Mouse (Mus musculus) layer of hippocampus, adult 2 months (tissue): ENCODE measurements at regions not wholly inside any gene's neighbourhood (a gene's known extent, or its start where the extent isn't known, plus 50 kb on each side); places are given as distances from the start of the nearest gene placed in this dataset.
A peak's percentile ranks its signal among the peaks of the same experiment; 100 is the strongest.

Experiments used
- DNase-seq, 2 experiments: peaks; one replicate each; pipeline ENCODE4 v3.0.0; 2022; ENCODE audit warnings: low spot score in 2 of 2
- H3K27ac ChIP-seq: fragments of 200-600 bp; 2 replicates; pipeline ENCODE4 v1.8.1; 2022
- H3K4me3 ChIP-seq: fragments of 200-600 bp; 2 replicates; pipeline ENCODE4 v1.8.1; 2022; ENCODE audit warnings: mild to moderate bottlenecking
- CTCF ChIP-seq: fragments of 200-600 bp; conservative IDR thresholded peaks from 2 replicates; pipeline ENCODE4 v1.8.1; 2022; ENCODE audit warnings: antibody characterized with exemption, mild to moderate bottlenecking, moderate library complexity

DNA sequence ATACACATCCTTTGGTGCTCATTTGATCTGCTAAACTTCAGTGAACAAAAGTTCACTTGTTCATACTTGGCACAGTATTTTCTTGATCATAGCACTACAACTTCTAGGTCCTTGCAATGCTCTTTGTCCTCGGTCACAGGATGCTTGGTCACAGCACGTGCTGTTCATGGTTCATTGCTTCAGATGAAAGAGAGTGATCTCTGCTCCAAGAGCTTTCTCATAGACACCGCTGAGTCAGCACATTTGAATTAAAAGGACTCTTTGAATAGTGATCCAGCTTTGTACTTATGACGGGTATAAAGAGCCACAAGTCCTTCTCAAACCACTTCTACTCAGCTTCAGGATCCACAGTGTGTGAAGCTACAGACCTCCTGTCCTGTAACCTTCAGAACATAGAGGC lies 649.3 kb upstream of the Arrdc4 start:
- H3K4me3 ChIP-seq = no peak overlapping the region
- TF ChIP-seq CTCF = no peak
- DNase-seq = no peak
- no peak overlapping the region for H3K27ac ChIP-seq

DNA sequence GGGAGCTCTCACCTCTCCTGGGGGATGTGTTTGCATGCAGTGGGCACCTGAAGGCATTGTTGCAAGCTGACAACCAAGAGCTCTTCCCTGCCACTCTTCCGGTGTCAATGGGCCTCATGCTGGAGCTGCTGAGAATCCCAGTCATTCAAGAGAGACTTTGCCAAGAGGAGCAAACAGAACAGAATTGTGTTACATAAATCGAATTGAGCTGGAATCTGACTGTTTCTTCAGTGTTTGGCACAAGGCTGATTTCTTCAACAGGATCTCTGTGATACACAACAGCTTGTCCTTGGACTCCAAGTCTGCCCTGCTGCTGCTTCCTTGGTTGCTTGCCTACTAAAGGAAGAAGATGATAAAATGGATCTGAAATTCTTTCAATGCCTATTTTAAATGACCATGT lies 647.8 kb upstream of the Arrdc4 start:
- Histone ChIP-seq H3K4me3 (no peak overlapping the region), H3K27ac (no peak overlapping the region)
- peak; percentile 11 to 27 for DNase-seq
- TF ChIP-seq CTCF = no peak
